In genomic region chr15:101175613-101176283, GRCm38 (mm10) we compare ENCODE assay signal across 9 mouse cellular contexts. TPM values are rescaled to one million over a fixed set of nuclear protein-coding genes. Genes with fewer than 3 reads are reported as not detected.
DNase-seq lines count a peak whose midpoint lies in the region; ATAC-seq lines count a peak whose summit lies in the region.
"Had no signal": no experiment of that assay in that cellular context is flagged by ENCODE, and none has a peak within 500 bp of the region (broad histone marks: within the 10 kb centered on the region; RNA-seq: fewer than 3 reads in every experiment).

No protein-coding gene starts in this region.

- no peaks in the 10 kb centered on the region for H3K9me3 ChIP-seq in lung, embryonic 16.5 days (ENCODE audit: control insufficient read depth, low read length)

- H3K27me3 ChIP-seq in lung, embryonic 16.5 days (ENCODE audit: control insufficient read depth, insufficient read depth, low read depth, low read length) = no peaks in the 10 kb centered on the region

- 22% methylated on average over 17 of the region's 17 CpGs for WGBS in lung, embryonic 16.5 days

- peak overlapping the region; percentile 95 for H3K9ac ChIP-seq in lung, embryonic 16.5 days (ENCODE audit: low read length)

- H3K4me3 ChIP-seq in lung, embryonic 16.5 days (ENCODE audit: low read length) = peak overlapping the region; percentile 62

- H3K27ac ChIP-seq in lung, embryonic 16.5 days (ENCODE audit: low read length) = peak overlapping the region; percentile 24; the same call in 1 of the 2 replicates

- peak; percentile 39 to 56 for DNase-seq in cerebellum, adult 18-20 months
- no peak for DNase-seq in cerebellum, adult 11-12 months
- no peak for DNase-seq in lung, postnatal 14 days
- DNase-seq in kidney, postnatal 10 days = peak; percentile 36
- DNase-seq in skeletal muscle tissue, adult 2 months (ENCODE audit: low read depth, low spot score) = peak; percentile 56
- no peak for DNase-seq in urinary bladder, postnatal 10 days (ENCODE audit: low spot score)
- no peak for DNase-seq in right cerebral cortex, postnatal 25 days

- no peaks in the 10 kb centered on the region for H3K36me3 ChIP-seq in lung, embryonic 16.5 days (ENCODE audit: control insufficient read depth, insufficient read depth, low read length)

- H3K4me1 ChIP-seq in lung, embryonic 16.5 days (replicated peaks; ENCODE audit: control insufficient read depth, insufficient read depth, low read length) = peaks cover 53% of the 10 kb centered on the region

- ATAC-seq in lung, embryonic 16.5 days (ENCODE audit: low read depth) = no peak

- peak overlapping the region; percentile 86 for H3K4me2 ChIP-seq in lung, embryonic 16.5 days (ENCODE audit: low read depth, low read length)

RNA-seq across cellular contexts. Expression of gene Acvr1b, which starts 1.9 kb away (rescaled TPM):
- polyA plus RNA-seq in lung, embryonic 16.5 days (2015; fragmentation: Nextera tagmentation; extraction: Ambion mirVana) = 6.8 and 7.9 TPM in 2 replicates

RNA-seq across cellular contexts. Expression of gene Acvrl1, which starts 47.4 kb away (rescaled TPM):
- polyA plus RNA-seq in lung, embryonic 16.5 days (2015; fragmentation: Nextera tagmentation; extraction: Ambion mirVana) = 91.3 and 93.3 TPM in 2 replicates
- polyA plus RNA-seq: erythroblast, embryonic 14.5 days had no signal

RNA-seq across cellular contexts. Expression of gene Grasp, which starts 48.2 kb away (rescaled TPM):
- 5.6 and 6.1 TPM in 2 replicates for polyA plus RNA-seq in lung, embryonic 16.5 days (2015; fragmentation: Nextera tagmentation; extraction: Ambion mirVana)

Comparison
In these comparisons a context has a peak if more than half of its experiments do, and no peak if none do; other contexts are left out.
1. DNase-seq: peak in cerebellum, adult 18-20 months (2 of 2), kidney, postnatal 10 days (single experiment) and skeletal muscle tissue, adult 2 months (single experiment); none in cerebellum, adult 11-12 months (single experiment), lung, postnatal 14 days (single experiment), urinary bladder, postnatal 10 days (single experiment) and right cerebral cortex, postnatal 25 days (single experiment).